Mouse (Mus musculus) liver, embryonic 13.5 days (tissue): ENCODE data around the gene Bach2. TPM values are rescaled to one million over a fixed set of nuclear protein-coding genes. Genes with fewer than 3 reads are reported as not detected.
A peak's percentile ranks its signal among the peaks of the same experiment; 100 is the strongest.

Source experiments
- ATAC-seq: fragments of 200-750 bp; cut with Nextera tagmentation; 2 replicates; pipeline ENCODE4 v1.8.0; 2017; ENCODE audit warnings: low read depth, mild to moderate bottlenecking, moderate number of reproducible peaks, moderate library complexity
- DNase-seq: peaks from one replicate; pipeline ENCODE4 v3.0.0; 2022
- H3K27ac ChIP-seq: fragments of 300-500 bp; sonication (generic); 2 replicates; pipeline ENCODE4 v1.5.1; 2015; ENCODE audit warnings: moderate library complexity, mild to moderate bottlenecking, inconsistent platforms
- H3K27me3 ChIP-seq: fragments of 300-500 bp; sonication (generic); 2 replicates; pipeline ENCODE4 v1.6.1; 2015; ENCODE audit warnings: mild to moderate bottlenecking, inconsistent platforms
- H3K36me3 ChIP-seq: fragments of 300-500 bp; sonication (generic); 2 replicates; pipeline ENCODE4 v1.6.1; 2015; ENCODE audit warnings: mild to moderate bottlenecking, inconsistent platforms
- H3K4me1 ChIP-seq: fragments of 300-500 bp; sonication (generic); replicated peaks from 2 replicates; pipeline ENCODE4 v1.6.1; 2015; ENCODE audit warnings: inconsistent platforms
- H3K4me2 ChIP-seq: fragments of 300-500 bp; sonication (generic); 2 replicates; pipeline ENCODE4 v1.6.1; 2015; ENCODE audit warnings: inconsistent platforms, mild to moderate bottlenecking, moderate library complexity
- H3K4me3 ChIP-seq: fragments of 300-500 bp; sonication (generic); replicated peaks from 2 replicates; pipeline ENCODE4 v1.5.1; 2015; ENCODE audit warnings: mild to moderate bottlenecking, inconsistent platforms
- H3K9ac ChIP-seq: fragments of 300-500 bp; sonication (generic); 2 replicates; pipeline ENCODE4 v1.6.1; 2015; ENCODE audit warnings: mild to moderate bottlenecking, inconsistent platforms
- H3K9me3 ChIP-seq: fragments of 300-500 bp; sonication (generic); replicated peaks from 2 replicates; pipeline ENCODE4 v1.6.1; 2016; ENCODE audit warnings: inconsistent platforms
- WGBS: fragments of 180-500 bp; shearing (Covaris S2); methylation state at CpG from one replicate; pipeline ENCODE4 v1.1.7; 2015; ENCODE audit not compliant: insufficient replicate concordance; 5-methylcytosine and 5-hydroxymethylcytosine counted together
- polyA plus RNA-seq: library from polyadenylated mRNA; unstranded; fragments of >200 nt; fragmentation: Nextera tagmentation; extraction: Ambion mirVana; gene quantifications from 2 replicates; pipeline ENCODE4 v1.2.1, GENCODE M21; 2015

Bach2 gene
- polyA plus RNA-seq, result 1.1 and 1.2 TPM in 2 replicates

DNA sequence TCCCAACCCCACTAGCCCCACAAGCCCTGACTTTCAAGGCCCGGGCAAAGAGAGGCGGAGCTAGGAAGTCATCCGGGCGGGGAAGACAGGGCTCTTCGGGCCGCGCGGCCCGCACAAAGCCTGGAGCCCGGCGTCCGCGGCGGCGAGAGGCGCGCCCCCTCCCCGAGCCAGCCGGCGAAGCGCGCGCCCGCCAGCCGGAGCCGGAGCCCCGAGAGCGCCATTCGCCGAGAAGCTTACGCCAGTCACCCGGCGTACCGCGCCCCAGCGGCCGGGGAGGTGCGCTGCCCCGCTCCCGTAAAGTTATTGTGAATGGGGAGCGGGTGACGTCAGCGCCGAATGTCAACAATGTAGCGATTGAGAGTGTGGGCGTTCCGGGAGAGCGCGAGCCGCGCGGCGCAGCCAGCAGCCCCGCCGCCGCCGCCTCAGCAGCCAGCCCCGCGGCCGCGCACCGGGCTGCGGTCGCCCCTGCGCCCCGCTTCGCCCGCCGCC lies at the start of gene Bach2:
Bach2 (plus strand) TSS at position 439 of the 489 bp plus-strand sequence.
- no peaks in the 10 kb centered on the region for H3K36me3 ChIP-seq
- H3K27me3 ChIP-seq, result peaks cover 85% of the 10 kb centered on the region
- H3K9ac ChIP-seq, result peak within 1 kb of the TSS; percentile 71
- peak within 1 kb of the TSS; percentile 59 for H3K27ac ChIP-seq
- peak within 1 kb of the TSS; percentile 75 for H3K4me3 ChIP-seq
- DNase-seq (peak; percentile 69), ATAC-seq (peak; percentile 84)
- peak within 1 kb of the TSS; percentile 97 for H3K4me2 ChIP-seq
- H3K9me3 ChIP-seq, result no peaks in the 10 kb centered on the region
- WGBS, result under 1% methylated on average over 53 of the region's 69 CpGs
- peaks cover 27% of the 10 kb centered on the region for H3K4me1 ChIP-seq

DNA sequence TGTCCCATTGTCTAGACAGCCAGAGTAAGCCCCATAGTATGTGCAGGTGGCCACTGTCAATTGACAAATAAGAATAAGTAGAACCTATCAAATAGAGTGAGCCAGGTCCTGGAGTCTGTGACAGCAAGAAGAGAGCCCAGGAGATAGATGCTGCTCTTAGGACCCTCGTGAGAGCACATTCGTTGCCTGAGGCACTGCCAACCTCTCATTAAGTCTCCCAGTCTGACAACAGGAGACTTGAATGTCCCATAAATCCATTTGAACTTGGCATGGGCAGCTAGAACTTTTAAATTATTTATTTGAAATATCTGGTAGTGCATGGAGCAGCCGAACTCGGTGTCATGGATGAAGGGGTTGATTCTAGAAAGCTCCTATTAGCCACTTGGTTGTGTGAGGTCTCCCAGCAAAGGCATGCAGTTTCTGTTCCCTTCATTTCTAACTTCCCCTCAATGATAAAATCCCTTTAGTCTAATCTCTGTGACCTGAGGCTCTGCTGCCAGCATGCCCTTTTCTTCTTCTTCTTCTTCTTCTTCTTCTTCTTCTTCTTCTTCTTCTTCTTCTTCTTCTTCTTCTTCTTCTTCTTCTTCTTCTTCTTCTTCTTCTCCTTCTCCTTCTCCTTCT lies 49.1 kb upstream of the Bach2 start:
- Histone ChIP-seq H3K4me2 (no peak overlapping the region), H3K9ac (no peak overlapping the region), H3K9me3 (no peaks in the 10 kb centered on the region), H3K27ac (no peak overlapping the region), H3K27me3 (no peaks in the 10 kb centered on the region), H3K4me3 (no peak overlapping the region), H3K4me1 (0 out of 2 replicates have a peak, but pooled peaks cover 2% of the 10 kb centered on the region), H3K36me3 (no peaks in the 10 kb centered on the region)
- 62% methylated on average over 4 of the region's 4 CpGs for WGBS
- DNase-seq (no peak), ATAC-seq (no peak)

DNA sequence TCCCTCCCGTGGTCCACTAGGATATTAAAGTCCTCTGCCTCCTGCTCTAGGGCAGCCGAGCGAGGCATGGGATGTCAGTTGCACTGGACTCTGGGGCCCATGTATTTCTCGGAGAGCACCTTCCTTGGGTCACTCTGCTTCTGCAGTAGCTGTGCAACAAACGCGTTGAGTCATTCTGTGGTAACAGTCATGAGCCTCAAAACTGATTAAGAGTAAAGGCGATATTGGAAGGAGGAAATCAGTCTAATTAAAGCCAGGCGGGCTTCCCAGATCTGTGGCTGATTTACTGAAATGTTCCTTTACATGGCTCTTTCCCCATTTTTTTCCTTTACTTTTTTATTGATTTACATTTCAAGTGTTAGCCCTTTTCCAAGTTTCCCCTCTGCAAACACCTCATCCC lies 48.1 kb upstream of the Bach2 start:
- Histone ChIP-seq H3K4me2 (no peak overlapping the region), H3K27ac (no peak overlapping the region), H3K9me3 (no peaks in the 10 kb centered on the region), H3K27me3 (no peaks in the 10 kb centered on the region), H3K36me3 (no peaks in the 10 kb centered on the region), H3K4me1 (0 out of 2 replicates have a peak, but pooled peaks cover 2% of the 10 kb centered on the region), H3K4me3 (no peak overlapping the region), H3K9ac (no peak overlapping the region)
- WGBS, result 34% methylated on average over 8 of the region's 8 CpGs
- ATAC-seq (no peak), DNase-seq (no peak)

DNA sequence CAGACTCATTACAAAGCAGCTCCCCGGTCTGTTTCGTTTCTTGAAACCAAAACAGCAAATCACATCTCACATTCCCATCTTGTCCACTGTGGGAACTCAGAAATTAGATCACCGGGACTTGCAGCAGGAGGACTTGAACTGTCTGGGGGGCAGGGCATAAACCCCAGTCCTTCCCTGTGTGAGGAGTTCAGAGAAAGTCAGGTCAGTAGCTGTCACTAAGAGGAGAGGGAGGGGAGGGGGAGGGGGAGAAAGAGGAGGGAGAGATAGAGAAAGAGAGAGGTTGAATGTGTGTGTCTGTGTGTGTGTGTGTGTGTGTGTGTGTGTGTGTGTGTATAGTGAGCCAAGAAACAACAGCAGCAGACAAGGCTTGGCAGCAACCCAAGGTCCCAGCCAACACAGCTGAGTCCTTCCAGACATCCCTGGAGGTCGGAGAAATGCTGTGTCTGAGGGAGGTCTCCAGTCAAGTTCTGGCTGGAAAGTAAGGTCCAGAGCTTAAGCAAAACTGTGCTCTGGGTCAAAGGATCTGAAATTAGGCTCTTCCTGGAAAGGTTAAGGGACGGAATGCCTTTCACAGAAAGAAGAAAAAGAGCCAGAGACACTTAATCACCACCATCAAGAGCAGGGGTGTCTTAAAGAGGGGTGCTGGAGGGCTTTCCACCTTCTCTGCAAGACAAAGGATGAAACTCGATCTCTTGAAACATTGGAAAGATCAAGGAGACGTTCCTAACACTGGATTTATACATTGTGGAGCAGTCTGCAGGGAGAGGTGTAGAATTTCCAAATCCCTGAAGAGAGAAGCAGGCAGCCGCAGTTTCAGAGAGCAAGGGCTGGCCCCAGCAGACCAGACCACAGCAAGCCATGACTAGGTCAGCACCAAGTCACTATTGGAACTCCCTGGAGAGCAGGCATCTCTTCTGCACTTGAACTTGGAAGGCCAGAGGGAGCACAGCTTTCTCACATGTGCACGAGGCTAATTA lies 42.4 kb upstream of the Bach2 start:
- H3K27ac ChIP-seq, result no peak overlapping the region
- no peak overlapping the region for H3K9ac ChIP-seq
- no peaks in the 10 kb centered on the region; the same call in 1 of the 2 replicates for H3K27me3 ChIP-seq
- no peak for ATAC-seq
- H3K36me3 ChIP-seq, result no peaks in the 10 kb centered on the region
- H3K4me2 ChIP-seq, result no peak overlapping the region
- H3K4me3 ChIP-seq, result no peak overlapping the region
- peaks cover 8% of the 10 kb centered on the region; the same call in 1 of the 2 replicates for H3K4me1 ChIP-seq
- WGBS, result 47% methylated on average over 9 of the region's 9 CpGs
- no peaks in the 10 kb centered on the region for H3K9me3 ChIP-seq
- no peak for DNase-seq

DNA sequence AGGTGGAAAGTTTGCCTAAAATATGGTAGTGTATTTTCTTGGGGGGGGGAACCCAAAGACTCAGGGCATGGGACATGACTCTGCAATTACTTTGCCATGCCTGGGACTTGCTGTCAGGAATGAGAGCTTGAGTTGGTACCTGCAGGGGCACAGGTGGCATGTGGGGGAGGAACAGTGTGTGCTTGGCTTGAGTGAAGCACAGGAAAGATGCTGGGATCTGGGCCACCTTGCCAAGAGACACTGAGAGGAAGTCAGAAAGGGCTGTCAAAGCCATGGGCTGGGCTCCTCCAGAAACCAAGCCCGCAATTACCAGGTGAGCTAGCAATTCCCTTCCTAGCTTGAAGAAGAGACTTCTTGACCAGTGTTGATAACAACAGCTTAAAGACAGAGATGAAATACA lies 40.6 kb upstream of the Bach2 start:
- Histone ChIP-seq H3K4me2 (no peak overlapping the region), H3K9me3 (no peaks in the 10 kb centered on the region), H3K4me1 (peaks cover 8% of the 10 kb centered on the region; the same call in 1 of the 2 replicates), H3K4me3 (no peak overlapping the region), H3K9ac (no peak overlapping the region), H3K27me3 (no peaks in the 10 kb centered on the region; the same call in 1 of the 2 replicates), H3K36me3 (no peaks in the 10 kb centered on the region), H3K27ac (no peak overlapping the region)
- 72% methylated on average over 1 of the region's 1 CpGs for WGBS
- DNase-seq (no peak), ATAC-seq (no peak)

DNA sequence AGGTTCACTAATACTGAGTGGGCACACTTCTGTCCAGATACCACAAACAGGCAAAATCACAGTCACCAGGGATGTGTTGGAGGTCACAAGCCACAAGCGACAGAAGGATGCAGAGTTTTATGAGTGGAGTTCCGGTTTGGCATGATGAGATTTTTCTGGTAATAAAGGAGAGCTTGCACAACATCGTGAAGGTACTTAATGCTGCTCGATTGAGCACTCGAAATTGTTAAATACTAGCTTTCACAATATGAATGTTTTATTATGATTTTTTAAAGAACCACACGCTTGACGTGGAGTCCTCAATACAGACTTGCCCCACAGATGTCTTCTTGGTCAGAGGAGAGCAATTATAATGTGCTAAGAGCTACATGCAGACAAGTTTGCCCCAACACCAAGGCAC lies 40.0 kb upstream of the Bach2 start:
- 76% methylated on average over 7 of the region's 7 CpGs for WGBS

DNA sequence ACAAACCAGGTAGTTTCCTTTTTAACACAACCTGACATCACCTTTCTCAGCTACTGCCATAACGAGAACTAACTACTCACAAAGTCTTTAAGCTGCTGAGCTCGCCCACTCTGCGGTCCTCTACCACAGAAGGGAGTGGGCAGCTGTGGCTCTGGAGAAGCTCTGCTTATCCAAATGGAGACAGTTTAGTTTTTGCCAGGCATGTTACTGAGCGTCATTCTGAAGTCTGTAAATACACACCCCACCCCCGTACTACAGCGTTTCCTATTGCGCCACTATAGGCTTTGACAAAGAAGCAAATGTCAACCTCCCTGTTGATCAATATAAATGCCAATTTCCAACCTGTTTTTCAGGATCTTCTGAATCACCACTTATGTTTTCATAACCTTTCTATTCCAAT lies 39.4 kb upstream of the Bach2 start:
- Histone ChIP-seq H3K4me1 (peaks cover 8% of the 10 kb centered on the region; the same call in 1 of the 2 replicates), H3K27me3 (no peaks in the 10 kb centered on the region; the same call in 1 of the 2 replicates), H3K4me3 (no peak overlapping the region), H3K9me3 (no peaks in the 10 kb centered on the region), H3K9ac (no peak overlapping the region), H3K4me2 (no peak overlapping the region), H3K27ac (no peak overlapping the region), H3K36me3 (no peaks in the 10 kb centered on the region)
- DNase-seq (no peak), ATAC-seq (no peak)
- WGBS, result 64% methylated on average over 7 of the region's 7 CpGs

More for the DNA sequence above, 40.0 kb upstream of the Bach2 start:
- no peak overlapping the region for H3K27ac ChIP-seq
- no peak overlapping the region for H3K4me2 ChIP-seq
- H3K4me3 ChIP-seq, result no peak overlapping the region
- no peaks in the 10 kb centered on the region for H3K9me3 ChIP-seq
- DNase-seq, result no peak
- H3K36me3 ChIP-seq, result no peaks in the 10 kb centered on the region
- H3K27me3 ChIP-seq, result no peaks in the 10 kb centered on the region; the same call in 1 of the 2 replicates
- H3K4me1 ChIP-seq, result peaks cover 8% of the 10 kb centered on the region; the same call in 1 of the 2 replicates
- no peak overlapping the region for H3K9ac ChIP-seq
- ATAC-seq, result no peak

DNA sequence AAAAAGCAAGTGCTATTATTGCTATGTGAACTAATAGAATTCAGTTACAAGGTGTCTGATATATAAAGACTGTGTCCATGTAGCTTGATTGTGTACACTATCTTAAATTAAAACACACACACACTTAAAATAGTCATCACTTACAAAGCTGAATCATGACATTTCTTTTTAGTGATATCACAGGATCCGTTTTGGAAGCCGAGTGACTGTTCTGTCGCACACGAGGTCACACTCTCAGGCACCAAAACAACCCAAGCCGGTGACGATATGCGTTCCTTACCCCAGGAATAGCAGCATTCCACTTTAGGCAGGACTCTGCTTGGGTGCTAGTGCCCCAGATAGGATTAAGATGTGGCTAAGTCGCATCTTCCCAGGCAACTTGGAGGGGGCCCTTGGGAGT lies 37.5 kb upstream of the Bach2 start:
- Histone ChIP-seq H3K4me2 (no peak overlapping the region), H3K27ac (no peak overlapping the region), H3K36me3 (no peaks in the 10 kb centered on the region), H3K9ac (no peak overlapping the region), H3K9me3 (no peaks in the 10 kb centered on the region), H3K27me3 (no peaks in the 10 kb centered on the region; the same call in 1 of the 2 replicates), H3K4me1 (peaks cover 27% of the 10 kb centered on the region), H3K4me3 (no peak overlapping the region)
- 75% methylated on average over 8 of the region's 8 CpGs for WGBS
- DNase-seq (no peak), ATAC-seq (no peak)

DNA sequence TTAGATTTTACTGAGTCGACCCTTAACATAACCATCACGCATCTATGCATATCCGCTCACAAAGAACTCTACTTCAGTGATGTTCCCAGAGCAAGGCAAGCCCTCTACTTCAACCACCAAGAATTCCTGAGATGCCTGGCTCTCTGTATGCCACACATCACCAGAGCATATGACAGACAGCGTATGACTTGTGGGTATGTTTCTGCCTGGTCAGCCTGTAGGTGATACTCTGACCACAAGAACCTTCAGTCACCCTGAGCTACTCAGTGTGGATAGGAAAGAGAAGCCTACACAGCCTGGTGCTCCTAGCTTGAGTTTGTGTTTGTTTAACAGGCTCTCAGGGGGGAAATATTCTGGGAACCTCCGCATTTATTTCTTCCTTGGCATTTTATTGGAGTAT lies 36.2 kb upstream of the Bach2 start:
- no peak overlapping the region for H3K4me3 ChIP-seq
- DNase-seq (no peak), ATAC-seq (no peak)
- 72% methylated on average over 5 of the region's 5 CpGs for WGBS
- H3K36me3 ChIP-seq, result no peaks in the 10 kb centered on the region
- H3K27me3 ChIP-seq, result no peaks in the 10 kb centered on the region; the same call in 1 of the 2 replicates
- H3K9me3 ChIP-seq, result no peaks in the 10 kb centered on the region
- no peak overlapping the region for H3K9ac ChIP-seq
- H3K4me2 ChIP-seq, result no peak overlapping the region
- peaks cover 39% of the 10 kb centered on the region for H3K4me1 ChIP-seq
- no peak overlapping the region for H3K27ac ChIP-seq

DNA sequence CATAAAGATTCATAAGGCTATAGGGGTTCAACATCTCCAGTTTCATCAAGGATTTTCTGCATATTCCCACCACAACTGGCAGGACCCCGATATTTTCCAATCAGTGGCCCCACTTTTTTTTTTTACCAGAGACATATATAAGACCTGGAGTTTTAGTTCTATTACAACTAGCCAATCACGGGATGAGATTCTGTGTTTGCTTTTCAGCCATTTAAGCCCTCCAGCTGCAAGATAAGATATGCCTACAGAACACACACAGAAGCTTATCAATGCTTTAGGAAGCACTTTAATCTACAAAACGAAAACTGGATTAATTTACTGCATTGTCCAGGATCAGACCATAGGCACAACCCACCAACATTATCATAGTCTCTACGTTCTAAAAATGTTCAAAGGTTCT lies 33.8 kb upstream of the Bach2 start:
- Histone ChIP-seq H3K4me2 (0 out of 2 replicates have a peak overlapping the region, but pooled peaks have one; percentile 5), H3K36me3 (no peaks in the 10 kb centered on the region), H3K4me1 (peaks cover 38% of the 10 kb centered on the region), H3K9me3 (no peaks in the 10 kb centered on the region), H3K4me3 (no peak overlapping the region), H3K27me3 (no peaks in the 10 kb centered on the region), H3K27ac (no peak overlapping the region), H3K9ac (no peak overlapping the region)
- WGBS, result 20% methylated on average over 4 of the region's 4 CpGs
- ATAC-seq, result peak; percentile 62
- no peak for DNase-seq

DNA sequence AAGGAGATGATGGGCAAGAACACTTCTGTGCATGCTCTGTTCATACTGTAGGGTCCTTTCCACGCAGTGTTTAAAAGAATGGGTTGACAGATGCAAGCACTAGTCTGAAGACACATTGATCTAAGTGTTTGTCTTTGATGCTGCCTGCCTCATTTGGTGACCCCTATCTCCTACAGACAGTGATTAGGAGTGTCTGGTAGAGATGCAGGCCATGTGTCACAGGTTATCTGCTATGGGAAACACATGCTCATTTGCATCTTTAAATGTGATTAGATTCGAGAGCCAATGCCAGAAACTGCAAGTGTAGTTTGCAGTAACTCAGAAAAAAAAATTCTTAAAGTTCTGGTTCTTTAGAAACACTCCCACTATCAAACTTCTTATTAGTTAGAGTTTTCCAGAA lies 32.8 kb upstream of the Bach2 start:
- H3K4me2 ChIP-seq, result 0 out of 2 replicates have a peak overlapping the region, but pooled peaks have one; percentile 5
- peaks cover 46% of the 10 kb centered on the region for H3K4me1 ChIP-seq
- H3K9me3 ChIP-seq, result no peaks in the 10 kb centered on the region
- 25% methylated on average over 2 of the region's 2 CpGs for WGBS
- DNase-seq, result peak; percentile 18
- H3K4me3 ChIP-seq, result no peak overlapping the region
- H3K9ac ChIP-seq, result no peak overlapping the region
- peak overlapping the region; percentile 31; the same call in 1 of the 2 replicates for H3K27ac ChIP-seq
- H3K36me3 ChIP-seq, result no peaks in the 10 kb centered on the region
- peak; percentile 82 for ATAC-seq
- H3K27me3 ChIP-seq, result no peaks in the 10 kb centered on the region
